Mouse (Mus musculus): ENCODE measurements around the gene Carns1. TPM values are rescaled to one million over a fixed set of nuclear protein-coding genes. Genes with fewer than 3 reads are reported as not detected.

Gene Carns1
- 10 to 100 TPM; 36.1 to 43.3 TPM for total RNA-seq (2021)
- long read RNA-seq, experiment 1, partial matches to known transcripts, result 5 of 35 reads
- long read RNA-seq, experiment 1, other reads (novel, unspliced or antisense), result 24 of 35 reads
- long read RNA-seq, experiment 2, partial matches to known transcripts, result 14 of 39 reads
- long read RNA-seq, experiment 2, other reads (novel, unspliced or antisense), result 23 of 39 reads

GRCm38 (mm10) chr19:4175368-4175947, at the start of gene Carns1:
Gene Carns1 (minus strand): TSS chr19:4175479.
- peak; percentile 55 to 70 for DNase-seq
- intact Hi-C loops (cut with DNase I), result no loop called here

- DNase-seq, result no peak
- intact Hi-C loops (cut with DNase I), result no loop called here
Measured at GRCm38 (mm10) chr19:4222165-4222564, 46.9 kb upstream of the Carns1 start.

GRCm38 (mm10) chr19:4220957-4221743, 45.9 kb upstream of the Carns1 start:
- DNase-seq, result peak in 1 of 2 experiments; percentile 43
- intact Hi-C loops (cut with DNase I), result no loop called here

- intact Hi-C loops (cut with DNase I), result no loop called here
- DNase-seq, result no peak
Measured at GRCm38 (mm10) chr19:4220416-4220815, 45.1 kb upstream of the Carns1 start.

- DNase-seq, result no peak
- intact Hi-C loops (cut with DNase I), result no loop called here
Measured at GRCm38 (mm10) chr19:4219943-4220342, 44.7 kb upstream of the Carns1 start.

- DNase-seq, result no peak
- intact Hi-C loops (cut with DNase I), result no loop called here
Measured at GRCm38 (mm10) chr19:4218784-4219183, 43.5 kb upstream of the Carns1 start.

GRCm38 (mm10) chr19:4218293-4218692, 43.0 kb upstream of the Carns1 start:
- no peak for DNase-seq
- intact Hi-C loops (cut with DNase I), result no loop called here

- DNase-seq, result no peak
- intact Hi-C loops (cut with DNase I), result no loop called here
Measured at GRCm38 (mm10) chr19:4217855-4218254, 42.6 kb upstream of the Carns1 start.

GRCm38 (mm10) chr19:4217140-4217539, 41.9 kb upstream of the Carns1 start:
- DNase-seq, result no peak
- intact Hi-C loops (cut with DNase I), result no loop called here

GRCm38 (mm10) chr19:4216041-4216685, 40.9 kb upstream of the Carns1 start:
- DNase-seq, result peak; percentile 48 to 65
- intact Hi-C loops (cut with DNase I), result no loop called here

GRCm38 (mm10) chr19:4215451-4215840, 40.2 kb upstream of the Carns1 start:
- intact Hi-C loops (cut with DNase I), result no loop called here
- no peak for DNase-seq

GRCm38 (mm10) chr19:4214771-4215450, 39.6 kb upstream of the Carns1 start:
- DNase-seq, result peak; percentile 56
- intact Hi-C loops (cut with DNase I), result no loop called here

- peak; percentile 65 for DNase-seq
- intact Hi-C loops (cut with DNase I), result no loop called here
Measured at GRCm38 (mm10) chr19:4214071-4214770, 38.9 kb upstream of the Carns1 start, which contains the start of the genes Clcf1 and AC109138.7. Gene Clcf1 (plus strand): TSS chr19:4214238. Gene AC109138.7 (plus strand): TSS chr19:4214357.

- intact Hi-C loops (cut with DNase I), result no loop called here
- DNase-seq, result peak in 1 of 2 experiments; percentile 40
Measured at GRCm38 (mm10) chr19:4213524-4213974, 38.3 kb upstream of the Carns1 start.

- DNase-seq, result no peak
- intact Hi-C loops (cut with DNase I), result no loop called here
Measured at GRCm38 (mm10) chr19:4211891-4212588, 36.8 kb upstream of the Carns1 start.

- DNase-seq, result no peak
- intact Hi-C loops (cut with DNase I), result loop anchor here (5.0 kb wide), 1 partner anchor 104 kb away; no protein-coding TSS in a partner anchor
Measured at GRCm38 (mm10) chr19:4208563-4208962, 33.3 kb upstream of the Carns1 start.

- DNase-seq, result peak; percentile 76 to 81
- intact Hi-C loops (cut with DNase I), result loop anchor here (1.0 to 5.0 kb wide), 2 partner anchors 21 to 105 kb away; no protein-coding TSS in a partner anchor
Measured at GRCm38 (mm10) chr19:4206971-4207370, 31.7 kb upstream of the Carns1 start.

GRCm38 (mm10) chr19:4204889-4205288, 29.6 kb upstream of the Carns1 start:
- intact Hi-C loops (cut with DNase I), result loop anchor here (5.0 kb wide), 1 partner anchor 107 kb away; no protein-coding TSS in a partner anchor
- DNase-seq, result no peak
